Mouse (Mus musculus): ENCODE measurements around the gene Gmpr. TPM values are rescaled to one million over a fixed set of nuclear protein-coding genes. Genes with fewer than 3 reads are reported as not detected.
A peak's percentile ranks its signal among the peaks of the same experiment; 100 is the strongest.

Gmpr gene
- polyA plus RNA-seq, 1 experiment from 2014 or later: 30.0 TPM

- no peak for DNase-seq (ENCODE audit: low spot score)
- Histone ChIP-seq H3K4me1 (peaks cover 53% of the 10 kb centered on the region), H3K4me3 (no peak overlapping the region), H3K27ac (replicated peaks) (no peak overlapping the region), H3K27me3 (ENCODE audit: low read depth, poor library complexity, severe bottlenecking) (peaks cover 59% of the 10 kb centered on the region), H3K36me3 (no peaks in the 10 kb centered on the region), H3K9me3 (replicated peaks) (no peaks in the 10 kb centered on the region)
- WGBS: 91% methylated on average over 6 of the region's 6 CpGs
These were observed 4.6 kb downstream of the Gmpr start for GRCm38 (mm10) chr13:45511706-45512435.

GRCm38 (mm10) chr13:45512531-45512930, 5.3 kb downstream of the Gmpr start:
- 87% methylated on average over 8 of the region's 8 CpGs for WGBS
- peak overlapping the region; percentile 60 for H3K27ac ChIP-seq (replicated peaks)

GRCm38 (mm10) chr13:45513009-45513984, 6.1 kb downstream of the Gmpr start:
- Histone ChIP-seq H3K4me3 (no peak overlapping the region), H3K27ac (replicated peaks) (peak overlapping the region; percentile 10; the same call in 1 of the 2 replicates), H3K9me3 (replicated peaks) (no peaks in the 10 kb centered on the region), H3K36me3 (no peaks in the 10 kb centered on the region), H3K27me3 (ENCODE audit: low read depth, poor library complexity, severe bottlenecking) (peaks cover 57% of the 10 kb centered on the region), H3K4me1 (peaks cover 47% of the 10 kb centered on the region)
- no peak for DNase-seq (ENCODE audit: low spot score)
- WGBS: 76% methylated on average over 12 of the region's 12 CpGs

More at GRCm38 (mm10) chr13:45512531-45512930, 5.3 kb downstream of the Gmpr start:
- peaks cover 58% of the 10 kb centered on the region for H3K27me3 ChIP-seq (ENCODE audit: low read depth, poor library complexity, severe bottlenecking)
- no peak for DNase-seq (ENCODE audit: low spot score)
- peaks cover 53% of the 10 kb centered on the region for H3K4me1 ChIP-seq
- H3K4me3 ChIP-seq: no peak overlapping the region
- no peaks in the 10 kb centered on the region for H3K9me3 ChIP-seq (replicated peaks)
- H3K36me3 ChIP-seq: no peaks in the 10 kb centered on the region

GRCm38 (mm10) chr13:45514115-45514514, 6.9 kb downstream of the Gmpr start:
- Histone ChIP-seq H3K9me3 (replicated peaks) (no peaks in the 10 kb centered on the region), H3K36me3 (no peaks in the 10 kb centered on the region), H3K27me3 (ENCODE audit: low read depth, poor library complexity, severe bottlenecking) (peaks cover 50% of the 10 kb centered on the region), H3K4me1 (peaks cover 41% of the 10 kb centered on the region), H3K4me3 (no peak overlapping the region), H3K27ac (replicated peaks) (no peak overlapping the region)
- WGBS: 91% methylated on average over 5 of the region's 5 CpGs
- DNase-seq (ENCODE audit: low spot score): no peak

- peaks cover 41% of the 10 kb centered on the region for H3K4me1 ChIP-seq
- H3K4me3 ChIP-seq: no peak overlapping the region
- H3K9me3 ChIP-seq (replicated peaks): no peaks in the 10 kb centered on the region
- H3K27ac ChIP-seq (replicated peaks): no peak overlapping the region
- peaks cover 42% of the 10 kb centered on the region for H3K27me3 ChIP-seq (ENCODE audit: low read depth, poor library complexity, severe bottlenecking)
- no peak for DNase-seq (ENCODE audit: low spot score)
- 67% methylated on average over 8 of the region's 8 CpGs for WGBS
- no peaks in the 10 kb centered on the region for H3K36me3 ChIP-seq
These were observed 7.7 kb downstream of the Gmpr start for GRCm38 (mm10) chr13:45514832-45515422.

- Histone ChIP-seq H3K36me3 (no peaks in the 10 kb centered on the region), H3K27ac (replicated peaks) (peak overlapping the region; percentile 78), H3K27me3 (ENCODE audit: low read depth, poor library complexity, severe bottlenecking) (peaks cover 39% of the 10 kb centered on the region), H3K4me1 (peaks cover 37% of the 10 kb centered on the region), H3K9me3 (replicated peaks) (no peaks in the 10 kb centered on the region), H3K4me3 (peak overlapping the region; percentile 52)
- 6% methylated on average over 24 of the region's 24 CpGs for WGBS
- DNase-seq (ENCODE audit: low spot score): peak; percentile 81
These were observed 9.5 kb downstream of the Gmpr start for GRCm38 (mm10) chr13:45516501-45517393.

GRCm38 (mm10) chr13:45524305-45524704, 17.1 kb downstream of the Gmpr start:
- DNase-seq (ENCODE audit: low spot score): no peak
- H3K27me3 ChIP-seq (ENCODE audit: low read depth, poor library complexity, severe bottlenecking): no peaks in the 10 kb centered on the region
- no peak overlapping the region for H3K27ac ChIP-seq (replicated peaks)
- peaks cover 15% of the 10 kb centered on the region for H3K4me1 ChIP-seq
- no peak overlapping the region for H3K4me3 ChIP-seq
- no peaks in the 10 kb centered on the region for H3K9me3 ChIP-seq (replicated peaks)
- 65% methylated on average over 3 of the region's 3 CpGs for WGBS
- H3K36me3 ChIP-seq: no peaks in the 10 kb centered on the region

GRCm38 (mm10) chr13:45524791-45525435, 17.7 kb downstream of the Gmpr start:
- no peaks in the 10 kb centered on the region for H3K36me3 ChIP-seq
- 0 out of 2 replicates have a peak, but pooled peaks cover 4% of the 10 kb centered on the region for H3K27me3 ChIP-seq (ENCODE audit: low read depth, poor library complexity, severe bottlenecking)
- WGBS: 92% methylated on average over 6 of the region's 6 CpGs
- no peak for DNase-seq (ENCODE audit: low spot score)
- H3K9me3 ChIP-seq (replicated peaks): no peaks in the 10 kb centered on the region
- H3K27ac ChIP-seq (replicated peaks): no peak overlapping the region
- no peak overlapping the region for H3K4me3 ChIP-seq
- H3K4me1 ChIP-seq: peaks cover 15% of the 10 kb centered on the region

- no peak overlapping the region for H3K4me3 ChIP-seq
- no peaks in the 10 kb centered on the region for H3K36me3 ChIP-seq
- 0 out of 2 replicates have a peak, but pooled peaks cover 4% of the 10 kb centered on the region for H3K27me3 ChIP-seq (ENCODE audit: low read depth, poor library complexity, severe bottlenecking)
- peak overlapping the region; percentile 75 for H3K27ac ChIP-seq (replicated peaks)
- 46% methylated on average over 7 of the region's 7 CpGs for WGBS
- no peak for DNase-seq (ENCODE audit: low spot score)
- peaks cover 27% of the 10 kb centered on the region for H3K4me1 ChIP-seq
- H3K9me3 ChIP-seq (replicated peaks): no peaks in the 10 kb centered on the region
These were observed 19.0 kb downstream of the Gmpr start for GRCm38 (mm10) chr13:45526230-45526629.

- no peaks in the 10 kb centered on the region for H3K36me3 ChIP-seq
- peaks cover 28% of the 10 kb centered on the region for H3K4me1 ChIP-seq
- 0 out of 2 replicates have a peak, but pooled peaks cover 4% of the 10 kb centered on the region for H3K27me3 ChIP-seq (ENCODE audit: low read depth, poor library complexity, severe bottlenecking)
- 91% methylated on average over 11 of the region's 11 CpGs for WGBS
- DNase-seq (ENCODE audit: low spot score): no peak
- no peak overlapping the region for H3K4me3 ChIP-seq
- H3K27ac ChIP-seq (replicated peaks): no peak overlapping the region
- H3K9me3 ChIP-seq (replicated peaks): no peaks in the 10 kb centered on the region
These were observed 20.2 kb downstream of the Gmpr start for GRCm38 (mm10) chr13:45527232-45527964.

- peaks cover 28% of the 10 kb centered on the region for H3K4me1 ChIP-seq
These were observed 21.5 kb downstream of the Gmpr start for GRCm38 (mm10) chr13:45528787-45529186.

More at GRCm38 (mm10) chr13:45528787-45529186, 21.5 kb downstream of the Gmpr start:
- H3K9me3 ChIP-seq (replicated peaks): no peaks in the 10 kb centered on the region
- 88% methylated on average over 4 of the region's 4 CpGs for WGBS
- DNase-seq (ENCODE audit: low spot score): no peak
- no peak overlapping the region for H3K27ac ChIP-seq (replicated peaks)
- 0 out of 2 replicates have a peak, but pooled peaks cover 4% of the 10 kb centered on the region for H3K27me3 ChIP-seq (ENCODE audit: low read depth, poor library complexity, severe bottlenecking)
- H3K4me3 ChIP-seq: no peak overlapping the region
- H3K36me3 ChIP-seq: no peaks in the 10 kb centered on the region
